Mouse (Mus musculus): ENCODE measurements around the gene Myof.

Myof gene

GRCm38 (mm10) chr19:37988156-37988555 is 55.2 kb downstream of the Myof start:
- ChIA-PET POLR2A (no interaction called here), CTCF (interaction anchor here in 1 of 4 experiments (0.6 kb wide), 1 partner anchor 214 kb away, joined by 3 read pairs; no protein-coding TSS in a partner anchor)

- ChIA-PET POLR2A (interaction anchor here in 1 of 4 experiments (2.1 kb wide), 1 partner anchor 40 kb away, joined by 5 read pairs; no protein-coding TSS in a partner anchor), CTCF (no interaction called here)
Measured at GRCm38 (mm10) chr19:37985730-37986129, 57.6 kb downstream of the Myof start.

DNA sequence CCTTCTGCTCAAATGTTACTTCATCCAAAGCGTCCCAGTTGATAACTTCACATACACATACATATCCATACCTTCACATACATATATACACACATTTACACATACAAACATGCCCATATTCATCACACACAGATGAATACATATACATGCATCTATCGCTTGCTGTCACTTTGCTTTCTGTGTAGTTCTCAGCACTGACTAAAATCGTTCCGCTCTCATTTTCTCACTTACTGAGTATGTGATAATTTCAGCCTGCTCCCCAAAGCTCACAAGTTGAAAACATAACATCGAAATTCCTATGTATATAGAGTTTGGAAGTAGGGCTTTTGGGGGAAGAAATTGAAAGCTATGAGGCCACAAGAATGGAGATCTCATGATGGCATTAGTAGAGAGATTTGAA is 67.4 kb downstream of the Myof start:
- ChIA-PET CTCF (no interaction called here), POLR2A (no interaction called here)

GRCm38 (mm10) chr19:37970571-37970970 is 72.8 kb downstream of the Myof start:
- CTCF ChIA-PET, result no interaction called here
- POLR2A ChIA-PET, result interaction anchor here in 1 of 4 experiments (0.5 to 0.7 kb wide), 2 partner anchors 17 kb away, joined by 3 read pairs; no protein-coding TSS in a partner anchor

- ChIA-PET CTCF (no interaction called here), POLR2A (interaction anchor here in 1 of 4 experiments (0.7 kb wide), 1 partner anchor 16 kb away, joined by 3 read pairs; no protein-coding TSS in a partner anchor)
Measured at GRCm38 (mm10) chr19:37970004-37970403, 73.4 kb downstream of the Myof start.

GRCm38 (mm10) chr19:37965828-37966227 is 77.5 kb downstream of the Myof start:
- ChIA-PET POLR2A (no interaction called here), CTCF (interaction anchor here in 2 of 4 experiments (0.6 to 1.0 kb wide), 3 partner anchors 10 to 395 kb away, joined by 3 to 4 read pairs (median 4); no protein-coding TSS in a partner anchor)

- POLR2A ChIA-PET, result interaction anchor here in 3 of 4 experiments (0.6 to 1.4 kb wide), 3 partner anchors 11 to 297 kb away, joined by 3 to 8 read pairs (median 3); no protein-coding TSS in a partner anchor
- CTCF ChIA-PET, result interaction anchor here in 2 of 4 experiments (0.7 kb wide), 2 partner anchors 8 kb away, joined by 3 read pairs; no protein-coding TSS in a partner anchor
Measured at GRCm38 (mm10) chr19:37963421-37963820, 80.0 kb downstream of the Myof start.

- CTCF ChIA-PET, result no interaction called here
- POLR2A ChIA-PET, result interaction anchor here in 1 of 4 experiments (1.1 kb wide), 1 partner anchor 14 kb away, joined by 3 read pairs; no protein-coding TSS in a partner anchor
Measured at GRCm38 (mm10) chr19:37960791-37961190, 82.6 kb downstream of the Myof start.

DNA sequence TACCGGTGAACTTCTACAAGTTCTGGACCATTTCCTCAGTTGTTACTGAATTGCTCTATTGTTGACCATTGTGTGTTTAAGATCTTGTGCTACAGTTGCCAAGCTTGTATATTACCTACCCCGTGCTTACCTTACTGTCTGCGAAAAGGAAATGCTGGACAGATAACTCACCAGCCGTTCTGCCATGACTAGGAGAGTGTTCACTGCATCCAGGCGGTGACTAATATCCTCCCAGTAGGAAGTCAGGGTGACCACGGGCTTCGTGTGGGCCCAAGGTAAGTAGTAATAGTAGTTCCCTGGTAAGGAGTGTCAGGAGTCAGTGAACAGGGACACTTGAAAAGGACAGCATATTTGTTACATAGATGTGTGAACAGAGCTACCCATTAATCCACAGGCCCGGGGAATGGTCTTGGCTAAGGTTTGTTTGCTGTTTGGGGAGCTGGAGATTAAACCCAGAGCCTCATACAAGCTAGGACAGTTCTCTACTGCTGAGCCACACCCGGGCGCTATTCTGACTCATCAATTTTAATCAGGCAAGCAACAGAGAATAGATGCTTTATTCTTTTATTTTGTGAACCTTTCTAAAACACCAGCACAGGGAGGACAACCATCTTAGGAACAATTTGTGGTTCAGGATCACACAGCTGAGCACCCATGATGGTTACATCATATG is 83.7 kb downstream of the Myof start:
- POLR2A ChIA-PET, result interaction anchor here in 2 of 4 experiments (0.6 to 1.1 kb wide), 3 partner anchors 15 to 66 kb away, joined by 3 read pairs; no protein-coding TSS in a partner anchor
- CTCF ChIA-PET, result interaction anchor here in 1 of 4 experiments (0.7 kb wide), 1 partner anchor 358 kb away, joined by 3 read pairs; no protein-coding TSS in a partner anchor

GRCm38 (mm10) chr19:37959076-37959475 is 84.3 kb downstream of the Myof start:
- ChIA-PET CTCF (no interaction called here), POLR2A (no interaction called here)

GRCm38 (mm10) chr19:37957256-37957655 is 86.1 kb downstream of the Myof start:
- ChIA-PET CTCF (interaction anchor here in 1 of 4 experiments (0.7 kb wide), 1 partner anchor 332 kb away, joined by 4 read pairs; no protein-coding TSS in a partner anchor), POLR2A (no interaction called here)

- CTCF ChIA-PET, result interaction anchor here (0.6 to 2.4 kb wide), 56 partner anchors 7 to 473 kb away, joined by 3 to 30 read pairs (median 4); partner anchors contain the start of genes Myof (in 2 of the 4), Cep55 (in 1 of the 4) and Cyp26a1 (in 1 of the 4)
- POLR2A ChIA-PET, result interaction anchor here in 3 of 4 experiments (0.5 to 2.1 kb wide), 30 partner anchors 10 to 397 kb away, joined by 3 to 19 read pairs (median 4); partner anchors contain the start of gene Cep55 (in 1 of the 3)
Measured at GRCm38 (mm10) chr19:37956006-37956405, 87.4 kb downstream of the Myof start.

GRCm38 (mm10) chr19:37955425-37956001 is 87.9 kb downstream of the Myof start:
- CTCF ChIA-PET, result interaction anchor here (0.5 to 2.4 kb wide), 87 partner anchors 8 to 1247 kb away, joined by 3 to 30 read pairs (median 3); partner anchors contain the start of genes Myof (in 2 of the 4), Cep55 (in 1 of the 4) and Cyp26a1 (in 1 of the 4)
- POLR2A ChIA-PET, result interaction anchor here in 3 of 4 experiments (0.6 to 2.1 kb wide), 37 partner anchors 9 to 521 kb away, joined by 3 to 19 read pairs (median 4); partner anchors contain the start of genes Cep55 (in 1 of the 3) and Cyp26c1 (in 1 of the 3)

GRCm38 (mm10) chr19:37954772-37955171 is 88.6 kb downstream of the Myof start:
- POLR2A ChIA-PET, result interaction anchor here in 3 of 4 experiments (0.6 to 2.1 kb wide), 26 partner anchors 8 to 370 kb away, joined by 3 to 19 read pairs (median 4); partner anchors contain the start of genes Cep55 (in 1 of the 3) and Cyp26c1 (in 1 of the 3)
- CTCF ChIA-PET, result interaction anchor here (0.5 to 2.4 kb wide), 76 partner anchors 8 to 1247 kb away, joined by 3 to 30 read pairs (median 4); partner anchors contain the start of genes Myof (in 2 of the 4), Cep55 (in 1 of the 4), Cyp26a1 (in 1 of the 4) and Rbp4 (in 1 of the 4)

DNA sequence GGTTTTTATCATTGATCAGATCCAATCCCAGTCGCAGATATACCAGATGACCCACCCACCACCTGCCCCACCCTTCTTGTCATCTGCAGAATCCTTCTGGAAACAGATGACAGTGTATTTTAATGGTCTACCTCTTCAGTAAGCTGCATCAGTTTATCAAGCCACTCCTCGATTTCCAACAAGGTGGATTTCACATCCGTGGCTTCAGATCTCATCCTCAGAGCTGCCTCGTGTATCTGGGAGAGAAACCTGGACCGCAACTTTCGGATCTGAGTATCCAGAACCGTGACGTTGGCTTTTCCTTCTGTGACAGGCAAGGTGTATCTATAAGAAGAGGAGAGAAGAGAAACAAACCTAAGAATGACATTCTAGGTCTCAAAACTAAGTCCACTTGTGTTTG is 89.1 kb downstream of the Myof start:
- ChIA-PET CTCF (interaction anchor here (0.5 to 2.4 kb wide), 8 partner anchors 8 to 355 kb away, joined by 3 to 30 read pairs (median 4); partner anchors contain the start of gene Cep55 (in 1 of the 4)), POLR2A (interaction anchor here in 2 of 4 experiments (1.4 to 2.1 kb wide), 6 partner anchors 74 to 269 kb away, joined by 3 to 9 read pairs (median 6); partner anchors contain the start of gene Cyp26c1 (in 1 of the 2))

DNA sequence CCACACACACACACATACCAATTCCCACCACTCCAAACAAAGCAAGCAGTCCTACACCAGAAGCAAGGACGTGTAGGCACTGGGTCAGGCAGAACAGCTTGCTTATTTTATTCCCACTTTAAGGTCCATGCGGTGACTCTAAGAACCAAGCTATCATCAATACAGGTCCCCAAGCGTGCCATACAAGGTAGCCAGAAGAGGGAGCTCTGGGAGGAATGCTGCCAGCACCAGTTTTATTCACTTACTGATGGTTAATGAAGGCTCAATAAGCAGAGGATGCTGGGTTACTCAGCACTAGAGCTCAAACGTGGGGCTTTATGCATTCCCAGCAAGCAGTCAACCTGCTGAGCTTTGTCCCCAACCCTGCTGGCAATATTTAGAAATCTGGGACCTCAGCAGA is 96.7 kb downstream of the Myof start:
- CTCF ChIA-PET, result interaction anchor here (0.6 to 4.1 kb wide), 22 partner anchors 9 to 516 kb away, joined by 3 to 24 read pairs (median 4); no protein-coding TSS in a partner anchor
- POLR2A ChIA-PET, result interaction anchor here in 3 of 4 experiments (0.6 to 2.2 kb wide), 6 partner anchors 9 to 666 kb away, joined by 3 to 10 read pairs (median 4); no protein-coding TSS in a partner anchor

- POLR2A ChIA-PET, result interaction anchor here in 1 of 4 experiments (0.9 to 2.2 kb wide), 2 partner anchors 10 to 117 kb away, joined by 3 to 10 read pairs; no protein-coding TSS in a partner anchor
- CTCF ChIA-PET, result interaction anchor here (0.6 to 4.1 kb wide), 16 partner anchors 9 to 517 kb away, joined by 3 to 24 read pairs (median 4); no protein-coding TSS in a partner anchor
Measured at GRCm38 (mm10) chr19:37946053-37946452, 97.3 kb downstream of the Myof start.

- ChIA-PET POLR2A (no interaction called here), CTCF (no interaction called here)
Measured at GRCm38 (mm10) chr19:37939203-37939602, 104.2 kb downstream of the Myof start.
